Mouse (Mus musculus): ENCODE results near the gene Wdr31. TPM values are rescaled to one million over a fixed set of nuclear protein-coding genes. Genes with fewer than 3 reads are reported as not detected.
A peak's percentile ranks its signal among the peaks of the same experiment; 100 is the strongest.

Wdr31 gene
- polyA plus RNA-seq, 1 experiment from 2014 or later: 11.5 TPM

- WGBS: under 1% methylated on average over 39 of the region's 39 CpGs
- Histone ChIP-seq H3K27ac (ENCODE audit: low read depth, low read length) (peak within 1 kb of the TSS; percentile 55), H3K9me3 (ENCODE audit: control insufficient read depth, low read length) (no peaks in the 10 kb centered on the region), H3K4me3 (ENCODE audit: low read depth, low read length) (peak within 1 kb of the TSS; percentile 75), H3K27me3 (ENCODE audit: control insufficient read depth, insufficient read depth, low read length) (no peaks in the 10 kb centered on the region), H3K36me3 (ENCODE audit: control insufficient read depth, insufficient read depth, low read length) (peaks cover 4% of the 10 kb centered on the region; the same call in 1 of the 2 replicates), H3K9ac (ENCODE audit: low read length) (peak within 1 kb of the TSS; percentile 88), H3K4me2 (ENCODE audit: low read depth, low read length, severe bottlenecking) (peak within 1 kb of the TSS; percentile 74), H3K4me1 (replicated peaks; ENCODE audit: control insufficient read depth, insufficient read depth, low read length) (peaks cover 5% of the 10 kb centered on the region)
- peak; percentile 97 for DNase-seq (ENCODE audit: low spot score)
- peak; percentile 99 for ATAC-seq (replicated peaks; ENCODE audit: low FRiP score)
Measured at GRCm38 (mm10) chr4:62408601-62409282, 62.0 kb downstream of the Wdr31 start, which contains the start of the genes Cdc26 and Prpf4. Gene Cdc26, minus strand, starts transcription at chr4:62408642. Gene Prpf4, plus strand, starts transcription at chr4:62408797.

- peaks cover 5% of the 10 kb centered on the region for H3K4me1 ChIP-seq (replicated peaks; ENCODE audit: control insufficient read depth, insufficient read depth, low read length)
- peak overlapping the region; percentile 75 for H3K4me3 ChIP-seq (ENCODE audit: low read depth, low read length)
- ATAC-seq (replicated peaks; ENCODE audit: low FRiP score) (peak; percentile 62), DNase-seq (ENCODE audit: low spot score) (peak; percentile 70)
- peaks cover 4% of the 10 kb centered on the region; the same call in 1 of the 2 replicates for H3K36me3 ChIP-seq (ENCODE audit: control insufficient read depth, insufficient read depth, low read length)
- under 1% methylated on average over 35 of the region's 35 CpGs for WGBS
- peak overlapping the region; percentile 48 for H3K4me2 ChIP-seq (ENCODE audit: low read depth, low read length, severe bottlenecking)
- peak overlapping the region; percentile 46 for H3K27ac ChIP-seq (ENCODE audit: low read depth, low read length)
- H3K9me3 ChIP-seq (ENCODE audit: control insufficient read depth, low read length): no peaks in the 10 kb centered on the region
- peak overlapping the region; percentile 88 for H3K9ac ChIP-seq (ENCODE audit: low read length)
- H3K27me3 ChIP-seq (ENCODE audit: control insufficient read depth, insufficient read depth, low read length): no peaks in the 10 kb centered on the region
Measured at GRCm38 (mm10) chr4:62407730-62408582, 62.7 kb downstream of the Wdr31 start.

- 89% methylated on average over 4 of the region's 4 CpGs for WGBS
- Histone ChIP-seq H3K27ac (ENCODE audit: low read depth, low read length) (no peak overlapping the region), H3K4me2 (ENCODE audit: low read depth, low read length, severe bottlenecking) (no peak overlapping the region)
Measured at GRCm38 (mm10) chr4:62406133-62406532, 64.6 kb downstream of the Wdr31 start.

DNA sequence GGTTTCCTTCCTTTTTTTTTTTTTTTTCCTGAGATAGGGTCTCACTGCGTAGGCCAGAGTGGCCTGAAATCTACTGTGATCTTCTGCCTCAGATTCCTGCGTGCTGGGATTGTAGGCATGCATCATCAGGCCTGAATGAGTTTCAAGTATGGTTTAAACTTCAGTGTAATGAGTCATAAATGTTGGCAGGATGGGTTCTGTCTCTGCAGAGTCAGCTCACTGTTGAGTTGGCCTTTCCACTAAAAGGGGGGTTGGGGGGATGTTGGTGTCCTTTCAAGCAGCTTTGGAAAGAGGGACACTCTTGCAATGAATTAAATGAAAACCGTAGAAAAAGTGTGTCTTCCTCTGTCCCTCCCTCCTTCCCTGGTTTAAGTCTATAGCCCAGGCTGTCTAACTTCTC is 71.7 kb downstream of the Wdr31 start:
- Histone ChIP-seq H3K27ac (ENCODE audit: low read depth, low read length) (no peak overlapping the region), H3K9me3 (ENCODE audit: control insufficient read depth, low read length) (no peaks in the 10 kb centered on the region), H3K4me3 (ENCODE audit: low read depth, low read length) (no peak overlapping the region), H3K27me3 (ENCODE audit: control insufficient read depth, insufficient read depth, low read length) (no peaks in the 10 kb centered on the region), H3K4me1 (replicated peaks; ENCODE audit: control insufficient read depth, insufficient read depth, low read length) (no peaks in the 10 kb centered on the region), H3K36me3 (ENCODE audit: control insufficient read depth, insufficient read depth, low read length) (peaks cover 12% of the 10 kb centered on the region; the same call in 1 of the 2 replicates), H3K9ac (ENCODE audit: low read length) (no peak overlapping the region), H3K4me2 (ENCODE audit: low read depth, low read length, severe bottlenecking) (no peak overlapping the region)
- ATAC-seq (replicated peaks; ENCODE audit: low FRiP score): no peak
- 96% methylated on average over 3 of the region's 3 CpGs for WGBS
- DNase-seq (ENCODE audit: low spot score): no peak

More at GRCm38 (mm10) chr4:62406133-62406532, 64.6 kb downstream of the Wdr31 start:
- no peaks in the 10 kb centered on the region for H3K27me3 ChIP-seq (ENCODE audit: control insufficient read depth, insufficient read depth, low read length)
- ATAC-seq (replicated peaks; ENCODE audit: low FRiP score) (no peak), DNase-seq (ENCODE audit: low spot score) (no peak)
- no peaks in the 10 kb centered on the region for H3K9me3 ChIP-seq (ENCODE audit: control insufficient read depth, low read length)
- no peaks in the 10 kb centered on the region; the same call in 1 of the 2 replicates for H3K36me3 ChIP-seq (ENCODE audit: control insufficient read depth, insufficient read depth, low read length)
- H3K4me1 ChIP-seq (replicated peaks; ENCODE audit: control insufficient read depth, insufficient read depth, low read length): peaks cover 5% of the 10 kb centered on the region
- H3K4me3 ChIP-seq (ENCODE audit: low read depth, low read length): no peak overlapping the region
- H3K9ac ChIP-seq (ENCODE audit: low read length): no peak overlapping the region

Other genes starting within 250 kb of the Wdr31 start
- gene Zfp37, start 239.8 kb downstream of the Wdr31 start, polyA plus RNA-seq (2014; fragmentation: Nextera tagmentation; extraction: Ambion mirVana): 26.3 and 28.7 TPM in 2 replicates
- gene Slc31a2, start 208.3 kb downstream of the Wdr31 start, polyA plus RNA-seq (2014; fragmentation: Nextera tagmentation; extraction: Ambion mirVana): 7.9 and 8.9 TPM in 2 replicates
- 18.5 and 23.4 TPM in 2 replicates for gene Fkbp15, start 110.3 kb downstream of the Wdr31 start, polyA plus RNA-seq (2014; fragmentation: Nextera tagmentation; extraction: Ambion mirVana)
- 49.9 and 51.7 TPM in 2 replicates for gene Slc31a1, start 110.2 kb downstream of the Wdr31 start, polyA plus RNA-seq (2014; fragmentation: Nextera tagmentation; extraction: Ambion mirVana)
- 185 and 190 TPM in 2 replicates for gene Cdc26, start 62.3 kb downstream of the Wdr31 start, polyA plus RNA-seq (2014; fragmentation: Nextera tagmentation; extraction: Ambion mirVana)
- 34.9 and 35.7 TPM in 2 replicates for gene Prpf4, start 62.1 kb downstream of the Wdr31 start, polyA plus RNA-seq (2014; fragmentation: Nextera tagmentation; extraction: Ambion mirVana)
- gene Rnf183, start 35.6 kb downstream of the Wdr31 start, polyA plus RNA-seq (2014; fragmentation: Nextera tagmentation; extraction: Ambion mirVana): not detected in 2 replicates
- gene Bspry, start 9.2 kb upstream of the Wdr31 start, polyA plus RNA-seq (2014; fragmentation: Nextera tagmentation; extraction: Ambion mirVana): 0.96 and 0.98 TPM in 2 replicates
- 9.1 and 10.1 TPM in 2 replicates for gene Hdhd3, start 32.6 kb upstream of the Wdr31 start, polyA plus RNA-seq (2014; fragmentation: Nextera tagmentation; extraction: Ambion mirVana)
- 89.3 and 98.2 TPM in 2 replicates for gene Alad, start 49.0 kb upstream of the Wdr31 start, polyA plus RNA-seq (2014; fragmentation: Nextera tagmentation; extraction: Ambion mirVana)
- gene Pole3, start 54.2 kb upstream of the Wdr31 start, polyA plus RNA-seq (2014; fragmentation: Nextera tagmentation; extraction: Ambion mirVana): 132 and 135 TPM in 2 replicates
- 1.1 and 1.8 TPM in 2 replicates for gene 4933430I17Rik, start 54.5 kb upstream of the Wdr31 start, polyA plus RNA-seq (2014; fragmentation: Nextera tagmentation; extraction: Ambion mirVana)
- gene Rgs3, start 89.0 kb upstream of the Wdr31 start, polyA plus RNA-seq (2014; fragmentation: Nextera tagmentation; extraction: Ambion mirVana): 33.6 and 39.7 TPM in 2 replicates